Mouse (Mus musculus): Measurements from ENCODE around the gene Dtx1.

Dtx1 gene

GRCm38 (mm10) chr5:120643365-120644085, 68.2 kb downstream of the Dtx1 start:
- no peak for DNase-seq (ENCODE audit: low spot score)

GRCm38 (mm10) chr5:120640094-120640493, 71.6 kb downstream of the Dtx1 start:
- DNase-seq (ENCODE audit: low spot score): no peak

- DNase-seq (ENCODE audit: low spot score): no peak
Observed at GRCm38 (mm10) chr5:120635633-120636032, 76.1 kb downstream of the Dtx1 start.

DNA sequence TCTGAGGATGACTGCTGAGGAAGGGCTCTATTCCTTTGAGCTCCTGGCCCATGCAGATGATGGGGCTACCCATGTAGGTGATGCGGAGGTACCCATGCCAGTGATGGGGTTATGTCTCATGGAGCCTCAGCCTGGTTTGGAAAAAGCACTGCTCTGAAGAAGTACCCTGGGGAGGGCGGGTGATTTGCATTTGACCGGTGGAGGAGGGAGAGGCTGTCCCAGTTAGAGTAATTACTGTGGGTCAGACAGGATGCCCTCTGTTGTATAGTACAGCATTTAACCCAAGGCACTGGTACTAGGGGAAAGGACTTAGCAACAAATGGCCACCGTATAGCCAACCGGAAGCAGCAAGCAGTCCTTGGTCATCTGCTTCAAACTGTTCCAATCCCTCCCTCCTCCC, 76.9 kb downstream of the Dtx1 start:
- DNase-seq (ENCODE audit: low spot score): no peak

- DNase-seq (ENCODE audit: low spot score): no peak
Observed at GRCm38 (mm10) chr5:120634131-120634530, 77.6 kb downstream of the Dtx1 start, which contains the start of gene Cfap73. TSS of gene Cfap73 (minus strand) at chr5:120634235.

DNA sequence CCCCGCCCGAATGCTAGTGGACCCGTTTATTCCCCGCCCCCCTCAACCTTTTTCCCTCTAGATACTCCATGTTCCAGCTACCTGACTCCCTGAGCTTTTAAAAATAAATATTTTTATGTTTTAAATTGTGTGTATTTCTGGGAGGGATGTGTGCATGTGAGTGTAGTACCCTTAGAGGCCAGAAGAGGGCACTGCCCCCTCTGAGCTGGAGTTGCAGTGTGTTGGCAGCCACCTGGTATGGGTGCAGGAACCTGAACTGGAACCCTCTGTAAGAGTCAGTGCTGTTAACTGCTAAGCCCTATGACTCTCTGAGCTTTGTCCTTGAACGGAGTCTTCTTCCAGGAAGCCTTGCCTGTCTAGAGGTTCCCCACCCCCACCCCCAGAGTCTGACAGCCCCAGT, 79.8 kb downstream of the Dtx1 start:
- DNase-seq (ENCODE audit: low spot score): no peak

DNA sequence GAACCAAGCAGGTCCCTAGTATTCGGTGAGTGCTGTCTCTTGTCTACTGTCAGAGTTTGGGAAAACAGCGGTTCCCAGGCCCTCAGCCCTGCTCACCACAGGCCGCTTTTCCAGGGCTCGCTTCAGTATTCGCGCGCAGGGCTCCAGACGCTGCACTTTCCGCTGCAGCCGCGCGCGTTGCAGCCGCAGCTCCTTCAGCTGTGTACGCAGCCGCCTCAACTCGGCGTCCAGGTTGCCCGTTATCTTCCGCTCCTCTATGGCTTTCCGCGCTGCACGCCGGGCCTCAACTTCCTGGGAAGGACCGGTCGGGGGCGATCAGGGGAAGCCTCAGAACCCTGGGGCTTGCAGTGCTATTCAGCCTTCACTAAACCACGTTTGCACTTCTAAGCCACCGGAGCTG, 80.6 kb downstream of the Dtx1 start:
- no peak for DNase-seq (ENCODE audit: low spot score)

Measured in urinary bladder, postnatal 10 days (tissue).